Mouse (Mus musculus) lung, embryonic 16.5 days (tissue): ENCODE results near the gene Upk1a. TPM values are rescaled to one million over a fixed set of nuclear protein-coding genes. Genes with fewer than 3 reads are reported as not detected.

Experiments
- ATAC-seq: fragments of 200-750 bp; cut with Nextera tagmentation; 2 replicates; pipeline ENCODE4 v1.8.0; 2017; ENCODE audit warnings: low read depth, mild to moderate bottlenecking, moderate library complexity
- H3K27ac ChIP-seq: fragments of 300-500 bp; sonication (generic); 2 replicates; pipeline ENCODE4 v1.5.1; 2014; ENCODE audit warnings: mild to moderate bottlenecking, control low read depth, low read length
- H3K27me3 ChIP-seq: fragments of 300-500 bp; sonication (generic); 2 replicates; pipeline ENCODE4 v1.6.1; 2014; ENCODE audit warnings: low read depth, low read length, mixed read lengths; ENCODE audit not compliant: control insufficient read depth, insufficient read depth
- H3K36me3 ChIP-seq: fragments of 300-500 bp; sonication (generic); 2 replicates; pipeline ENCODE4 v1.6.1; 2014; ENCODE audit warnings: low read length; ENCODE audit not compliant: control insufficient read depth, insufficient read depth
- H3K4me1 ChIP-seq: fragments of 300-500 bp; sonication (generic); replicated peaks from 2 replicates; pipeline ENCODE4 v1.6.1; 2014; ENCODE audit warnings: low read length, mixed read lengths; ENCODE audit not compliant: control insufficient read depth, insufficient read depth
- H3K4me2 ChIP-seq: fragments of 300-500 bp; sonication (generic); 2 replicates; pipeline ENCODE4 v1.6.1; 2014; ENCODE audit warnings: low read depth, low read length, control low read depth
- H3K4me3 ChIP-seq: fragments of 300-500 bp; sonication (generic); 2 replicates; pipeline ENCODE4 v1.5.1; 2014; ENCODE audit warnings: mild to moderate bottlenecking, low read length, control low read depth
- H3K9ac ChIP-seq: fragments of 300-500 bp; sonication (generic); 2 replicates; pipeline ENCODE4 v1.6.1; 2014; ENCODE audit warnings: low read length, control low read depth
- H3K9me3 ChIP-seq: fragments of 300-500 bp; sonication (generic); 2 replicates; pipeline ENCODE4 v1.6.1; 2016; ENCODE audit warnings: low read length; ENCODE audit not compliant: control insufficient read depth
- WGBS: fragments of 180-500 bp; shearing (Covaris S2); extraction: QIAGEN DNeasy Blood & Tissue Kit; methylation state at CpG from one replicate; pipeline ENCODE4 v1.1.7; 2014; 5-methylcytosine and 5-hydroxymethylcytosine counted together
- polyA plus RNA-seq: library from polyadenylated mRNA; unstranded; fragments of >200 nt; fragmentation: Nextera tagmentation; extraction: Ambion mirVana; gene quantifications from 2 replicates; pipeline ENCODE4 v1.2.1, GENCODE M21; 2015

Upk1a gene
- polyA plus RNA-seq, 1 experiment from 2014 or later = 1.8 TPM

- WGBS = 67% methylated on average over 4 of the region's 4 CpGs
- Histone ChIP-seq H3K4me1 (peaks cover 17% of the 10 kb centered on the region), H3K27ac (no peak overlapping the region), H3K36me3 (no peaks in the 10 kb centered on the region), H3K27me3 (no peaks in the 10 kb centered on the region), H3K9ac (no peak overlapping the region), H3K4me2 (no peak overlapping the region), H3K9me3 (no peaks in the 10 kb centered on the region), H3K4me3 (no peak overlapping the region)
- ATAC-seq = no peak
Measured at GRCm38 (mm10) chr7:30594510-30595024, 18.1 kb downstream of the Upk1a start.

- ATAC-seq = no peak
- Histone ChIP-seq H3K36me3 (no peaks in the 10 kb centered on the region), H3K9ac (no peak overlapping the region), H3K4me2 (no peak overlapping the region), H3K27me3 (no peaks in the 10 kb centered on the region), H3K4me3 (no peak overlapping the region), H3K9me3 (no peaks in the 10 kb centered on the region), H3K27ac (no peak overlapping the region), H3K4me1 (peaks cover 15% of the 10 kb centered on the region)
- 69% methylated on average over 10 of the region's 10 CpGs for WGBS
Measured at GRCm38 (mm10) chr7:30593579-30594509, 18.8 kb downstream of the Upk1a start.

- Histone ChIP-seq H3K4me3 (no peak overlapping the region), H3K27me3 (no peaks in the 10 kb centered on the region), H3K4me1 (peaks cover 14% of the 10 kb centered on the region), H3K9ac (no peak overlapping the region), H3K9me3 (no peaks in the 10 kb centered on the region), H3K4me2 (no peak overlapping the region), H3K27ac (no peak overlapping the region), H3K36me3 (no peaks in the 10 kb centered on the region)
- no peak for ATAC-seq
- WGBS = 29% methylated on average over 5 of the region's 5 CpGs
Measured at GRCm38 (mm10) chr7:30592772-30593423, 19.7 kb downstream of the Upk1a start.

GRCm38 (mm10) chr7:30591605-30591951 is 21.1 kb downstream of the Upk1a start:
- H3K4me2 ChIP-seq = no peak overlapping the region
- H3K27ac ChIP-seq = no peak overlapping the region
- no peaks in the 10 kb centered on the region for H3K9me3 ChIP-seq
- no peak for ATAC-seq
- H3K27me3 ChIP-seq = no peaks in the 10 kb centered on the region
- no peak overlapping the region for H3K9ac ChIP-seq
- H3K4me3 ChIP-seq = no peak overlapping the region
- 58% methylated on average over 4 of the region's 4 CpGs for WGBS
- H3K4me1 ChIP-seq = peaks cover 22% of the 10 kb centered on the region
- H3K36me3 ChIP-seq = no peaks in the 10 kb centered on the region; the same call in 1 of the 2 replicates

GRCm38 (mm10) chr7:30590927-30591604 is 21.6 kb downstream of the Upk1a start:
- Histone ChIP-seq H3K9ac (no peak overlapping the region), H3K9me3 (no peaks in the 10 kb centered on the region), H3K27me3 (no peaks in the 10 kb centered on the region), H3K36me3 (no peaks in the 10 kb centered on the region; the same call in 1 of the 2 replicates), H3K4me2 (no peak overlapping the region), H3K27ac (no peak overlapping the region), H3K4me3 (no peak overlapping the region), H3K4me1 (peaks cover 22% of the 10 kb centered on the region)
- ATAC-seq = no peak
- WGBS = 81% methylated on average over 9 of the region's 9 CpGs

- Histone ChIP-seq H3K27ac (peak overlapping the region; percentile 96), H3K4me3 (peak overlapping the region; percentile 94), H3K4me1 (peaks cover 20% of the 10 kb centered on the region), H3K4me2 (peak overlapping the region; percentile 81), H3K27me3 (no peaks in the 10 kb centered on the region), H3K9me3 (no peaks in the 10 kb centered on the region), H3K9ac (peak overlapping the region; percentile 99), H3K36me3 (peaks cover 11% of the 10 kb centered on the region)
- 22% methylated on average over 40 of the region's 40 CpGs for WGBS
- peak; percentile 66 for ATAC-seq
Measured at GRCm38 (mm10) chr7:30589435-30590301, 23.0 kb downstream of the Upk1a start.

GRCm38 (mm10) chr7:30588676-30589434 is 23.8 kb downstream of the Upk1a start, which contains the start of gene Kmt2b:
Gene Kmt2b, minus strand, starts transcription at chr7:30588726.
- Histone ChIP-seq H3K4me2 (peak within 1 kb of the TSS; percentile 81), H3K9me3 (no peaks in the 10 kb centered on the region), H3K4me3 (peak within 1 kb of the TSS; percentile 94), H3K27me3 (no peaks in the 10 kb centered on the region), H3K4me1 (peaks cover 20% of the 10 kb centered on the region), H3K36me3 (peaks cover 17% of the 10 kb centered on the region), H3K9ac (peak within 1 kb of the TSS; percentile 99), H3K27ac (peak within 1 kb of the TSS; percentile 96)
- under 1% methylated on average over 54 of the region's 68 CpGs for WGBS
- peak; percentile 95 for ATAC-seq
